Mouse (Mus musculus) limb, embryonic 14.5 days (tissue): ENCODE measurements around the gene Stat5a. TPM values are rescaled to one million over a fixed set of nuclear protein-coding genes. Genes with fewer than 3 reads are reported as not detected.

Source experiments
- ATAC-seq: fragments of 200-750 bp; cut with Nextera tagmentation; 2 replicates; pipeline ENCODE4 v1.8.0; 2017; ENCODE audit warnings: low read depth, moderate number of reproducible peaks, moderate TSS enrichment; ENCODE audit not compliant: low FRiP score
- DNase-seq: peaks from one replicate; pipeline ENCODE4 v3.0.0-alpha.2; 2015; ENCODE audit warnings: low spot score
- H3K27ac ChIP-seq: fragments of 300-500 bp; sonication (generic); replicated peaks from 2 replicates; pipeline ENCODE4 v1.5.1; 2014; ENCODE audit warnings: low read depth, mild to moderate bottlenecking, low read length, moderate library complexity, mixed read lengths
- H3K27me3 ChIP-seq: fragments of 300-500 bp; sonication (generic); 2 replicates; pipeline ENCODE4 v1.6.1; 2014; ENCODE audit warnings: low read length, mixed read lengths; ENCODE audit not compliant: control insufficient read depth, insufficient read depth
- H3K36me3 ChIP-seq: fragments of 300-500 bp; sonication (generic); 2 replicates; pipeline ENCODE4 v1.6.1; 2014; ENCODE audit warnings: mild to moderate bottlenecking, low read length, moderate library complexity, mixed read lengths; ENCODE audit not compliant: control insufficient read depth, insufficient read depth
- H3K4me1 ChIP-seq: fragments of 300-500 bp; sonication (generic); 2 replicates; pipeline ENCODE4 v1.6.1; 2014; ENCODE audit warnings: antibody characterized with exemption, low read length, mixed read lengths; ENCODE audit not compliant: control insufficient read depth, insufficient read depth
- H3K4me2 ChIP-seq: fragments of 300-500 bp; sonication (generic); replicated peaks from 2 replicates; pipeline ENCODE4 v1.6.1; 2014; ENCODE audit warnings: low read depth, mild to moderate bottlenecking, low read length, moderate library complexity; ENCODE audit not compliant: severe bottlenecking
- H3K4me3 ChIP-seq: fragments of 300-500 bp; sonication (generic); replicated peaks from 2 replicates; pipeline ENCODE4 v1.5.1; 2014; ENCODE audit warnings: low read length
- H3K9ac ChIP-seq: fragments of 300-500 bp; sonication (generic); 2 replicates; pipeline ENCODE4 v1.6.1; 2014; ENCODE audit warnings: mild to moderate bottlenecking, low read depth, low read length, moderate library complexity; ENCODE audit not compliant: severe bottlenecking
- H3K9me3 ChIP-seq: fragments of 300-500 bp; sonication (generic); 2 replicates; pipeline ENCODE4 v1.6.1; 2016; ENCODE audit warnings: low read length; ENCODE audit not compliant: control insufficient read depth
- POLR2A ChIP-seq: fragments of 200-500 bp; IDR thresholded peaks from 2 replicates; pipeline ENCODE4 v1.8.0; 2012; ENCODE audit warnings: inconsistent platforms, mild to moderate bottlenecking, moderate library complexity, borderline replicate concordance; ENCODE audit not compliant: insufficient read depth, insufficient read length; ENCODE audit errors: extremely low read depth
- WGBS: fragments of 180-500 bp; shearing (Covaris S2); extraction: QIAGEN DNeasy Blood & Tissue Kit; methylation state at CpG from one replicate; pipeline ENCODE4 v1.1.7; 2014; 5-methylcytosine and 5-hydroxymethylcytosine counted together
- polyA plus RNA-seq, 2 experiments: library from polyadenylated mRNA; depleted of rRNA in 1 of 2; stranded (reverse) in 1 of 2; unstranded in 1 of 2; fragments of >200 nt; fragmentation: Nextera tagmentation in 1 of 2; extraction: Ambion mirVana in 1 of 2; gene quantifications; 2 replicates each; pipeline versions ENCODE4 v1.2.1 to v1.2.3; 2012 to 2014

Stat5a gene
- polyA plus RNA-seq, 2 experiments, result 7.8 to 8.0 TPM

- no peak for DNase-seq
- H3K9ac ChIP-seq, result no peak overlapping the region
- H3K4me3 ChIP-seq, result no peak overlapping the region
- no peak for TF ChIP-seq POLR2A
- no peak overlapping the region for H3K4me2 ChIP-seq
- 87% methylated on average over 4 of the region's 4 CpGs for WGBS
- no peaks in the 10 kb centered on the region for H3K9me3 ChIP-seq
- peaks cover 7% of the 10 kb centered on the region for H3K4me1 ChIP-seq
- H3K36me3 ChIP-seq, result no peaks in the 10 kb centered on the region
- H3K27me3 ChIP-seq, result no peaks in the 10 kb centered on the region
- no peak for ATAC-seq
- H3K27ac ChIP-seq, result no peak overlapping the region
Measured at GRCm38 (mm10) chr11:100816801-100817200, 42.4 kb upstream of the Stat5a start.

DNA sequence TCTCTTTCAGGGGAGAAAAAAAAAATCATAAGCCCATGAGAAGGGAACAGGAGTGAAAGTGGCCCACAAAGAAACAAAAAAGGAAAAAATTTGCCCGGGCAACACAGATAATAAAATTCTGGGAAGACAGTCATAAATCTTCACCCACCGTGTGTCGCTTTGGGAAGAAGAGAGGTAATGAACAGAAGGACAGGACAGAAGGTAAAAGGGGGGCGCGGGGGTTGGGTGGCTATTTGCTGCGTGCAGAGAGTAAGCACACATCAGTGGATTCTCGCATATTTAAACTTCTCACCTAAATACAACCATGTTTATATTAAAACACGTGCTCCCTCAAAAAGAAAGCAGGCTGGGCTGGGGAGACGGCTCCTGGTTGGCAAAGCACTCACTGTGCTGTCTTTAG is 41.8 kb upstream of the Stat5a start:
- DNase-seq (no peak), ATAC-seq (no peak)
- Histone ChIP-seq H3K36me3 (no peaks in the 10 kb centered on the region), H3K4me3 (no peak overlapping the region), H3K4me1 (peaks cover 7% of the 10 kb centered on the region), H3K4me2 (no peak overlapping the region), H3K9me3 (no peaks in the 10 kb centered on the region), H3K27ac (no peak overlapping the region), H3K9ac (no peak overlapping the region), H3K27me3 (no peaks in the 10 kb centered on the region)
- 50% methylated on average over 9 of the region's 9 CpGs for WGBS
- no peak for TF ChIP-seq POLR2A

- Histone ChIP-seq H3K4me1 (peaks cover 7% of the 10 kb centered on the region), H3K9ac (no peak overlapping the region), H3K36me3 (no peaks in the 10 kb centered on the region), H3K27me3 (no peaks in the 10 kb centered on the region), H3K27ac (no peak overlapping the region), H3K4me3 (no peak overlapping the region), H3K9me3 (no peaks in the 10 kb centered on the region), H3K4me2 (no peak overlapping the region)
- no peak for DNase-seq
- no peak for ATAC-seq
- no peak for TF ChIP-seq POLR2A
- WGBS, result 86% methylated on average over 15 of the region's 15 CpGs
Measured at GRCm38 (mm10) chr11:100818359-100819012, 40.7 kb upstream of the Stat5a start.

DNA sequence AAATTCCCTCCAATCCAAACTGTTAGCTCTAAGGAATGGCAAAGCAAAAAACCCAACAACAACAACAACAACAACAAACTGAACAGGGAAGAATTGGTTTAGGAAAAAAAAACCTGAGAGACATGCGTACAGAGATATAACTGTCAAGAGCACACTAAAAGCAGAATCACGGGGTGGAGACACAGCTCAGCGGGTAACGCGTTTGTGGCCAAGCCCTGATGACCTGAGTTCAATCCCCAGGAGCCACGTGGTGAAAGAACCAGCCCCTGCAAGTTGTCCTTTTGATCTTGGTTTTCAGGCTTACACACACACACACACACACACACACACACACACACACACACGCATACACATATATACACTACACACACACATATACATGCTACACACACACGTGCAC is 40.1 kb upstream of the Stat5a start:
- Histone ChIP-seq H3K4me1 (peaks cover 7% of the 10 kb centered on the region), H3K4me2 (no peak overlapping the region), H3K27ac (no peak overlapping the region), H3K27me3 (no peaks in the 10 kb centered on the region), H3K9me3 (no peaks in the 10 kb centered on the region), H3K9ac (no peak overlapping the region), H3K36me3 (no peaks in the 10 kb centered on the region), H3K4me3 (no peak overlapping the region)
- WGBS, result 65% methylated on average over 8 of the region's 8 CpGs
- DNase-seq, result no peak
- no peak for TF ChIP-seq POLR2A
- ATAC-seq, result no peak

DNA sequence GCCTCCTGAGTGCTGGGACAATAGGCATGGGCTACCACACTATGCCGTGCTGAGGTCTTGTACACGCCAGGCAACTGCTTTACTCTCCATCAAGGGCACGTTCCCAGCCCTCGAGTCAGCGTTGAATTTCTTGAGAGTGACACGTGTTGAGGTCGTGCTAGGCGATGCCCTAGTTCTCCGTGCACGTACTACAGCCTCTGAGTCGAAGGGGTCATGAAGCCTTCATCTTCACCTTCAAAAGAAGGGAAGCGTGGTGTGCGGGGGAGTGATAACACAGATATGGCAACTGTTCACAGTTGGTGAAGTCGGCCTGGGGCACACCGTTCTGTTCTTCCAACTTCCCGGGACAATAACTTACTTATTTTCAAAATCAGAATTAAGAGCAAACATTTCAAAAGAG is 39.5 kb upstream of the Stat5a start:
- H3K27me3 ChIP-seq, result no peaks in the 10 kb centered on the region
- H3K9ac ChIP-seq, result no peak overlapping the region
- H3K4me3 ChIP-seq, result no peak overlapping the region
- 0 out of 2 replicates have a peak overlapping the region, but pooled peaks have one; percentile 5 for H3K4me2 ChIP-seq
- TF ChIP-seq POLR2A, result no peak
- H3K9me3 ChIP-seq, result no peaks in the 10 kb centered on the region
- no peaks in the 10 kb centered on the region for H3K36me3 ChIP-seq
- ATAC-seq, result no peak
- no peak overlapping the region for H3K27ac ChIP-seq
- peaks cover 7% of the 10 kb centered on the region for H3K4me1 ChIP-seq
- WGBS, result 49% methylated on average over 16 of the region's 16 CpGs
- no peak for DNase-seq
